Mouse (Mus musculus): ENCODE measurements around the gene Zfp429.
"Not testable (repeated sequence)": the region's sequence is repeated elsewhere in the genome, so short reads cannot be mapped to it uniquely, and the experiment has no call there.

The Zfp429 gene

GRCm38 (mm10) chr13:67399183-67399903, at the start of gene Zfp429:
Gene Zfp429 (minus strand): TSS chr13:67399819.
- DNase-seq (ENCODE audit: low read depth, low spot score) = peak; percentile 40

DNA sequence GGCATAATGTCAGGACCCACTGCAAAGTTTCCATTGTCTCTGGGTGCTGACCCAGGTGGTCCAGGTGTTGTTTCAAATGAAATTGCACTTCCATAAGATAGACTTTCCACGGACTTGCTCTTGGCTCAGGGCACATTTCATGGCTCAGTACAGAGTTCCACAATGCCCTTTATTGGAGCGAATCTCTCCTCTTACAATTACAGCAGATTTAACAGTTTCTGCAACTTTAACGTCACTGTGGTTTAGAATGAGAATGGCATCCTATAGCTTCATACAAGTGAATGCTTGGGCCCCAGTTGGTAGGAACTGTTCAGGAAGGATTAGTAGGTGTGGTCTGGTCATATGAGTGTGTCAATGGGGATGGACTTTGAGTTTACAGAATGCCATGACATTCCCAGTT, 37.5 kb upstream of the Zfp429 start:
- not testable (repeated sequence) for DNase-seq (ENCODE audit: low read depth, low spot score)

DNA sequence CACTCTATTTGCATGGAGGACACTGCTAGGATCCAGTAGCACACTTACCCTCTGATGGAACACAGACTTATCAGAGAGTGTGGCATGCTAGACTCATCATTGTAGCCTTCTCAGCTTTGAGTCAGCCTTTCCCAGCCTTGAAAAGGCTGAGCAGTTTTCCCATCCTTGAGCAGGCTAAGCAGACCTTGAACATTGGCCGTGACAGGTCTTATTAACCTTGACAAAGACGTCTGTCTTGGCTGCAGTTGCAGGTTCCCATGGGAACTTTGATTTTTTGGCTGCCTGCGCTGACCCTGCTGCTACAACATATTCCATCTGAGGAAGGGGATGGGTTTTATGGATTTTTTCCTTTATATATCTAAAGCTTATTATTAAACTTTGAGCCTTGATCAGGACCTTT, 28.5 kb upstream of the Zfp429 start:
- DNase-seq (ENCODE audit: low read depth, low spot score) = peak; percentile 31

GRCm38 (mm10) chr13:67425699-67426098, 26.1 kb upstream of the Zfp429 start:
- peak; percentile 51 for DNase-seq (ENCODE audit: low read depth, low spot score)

DNA sequence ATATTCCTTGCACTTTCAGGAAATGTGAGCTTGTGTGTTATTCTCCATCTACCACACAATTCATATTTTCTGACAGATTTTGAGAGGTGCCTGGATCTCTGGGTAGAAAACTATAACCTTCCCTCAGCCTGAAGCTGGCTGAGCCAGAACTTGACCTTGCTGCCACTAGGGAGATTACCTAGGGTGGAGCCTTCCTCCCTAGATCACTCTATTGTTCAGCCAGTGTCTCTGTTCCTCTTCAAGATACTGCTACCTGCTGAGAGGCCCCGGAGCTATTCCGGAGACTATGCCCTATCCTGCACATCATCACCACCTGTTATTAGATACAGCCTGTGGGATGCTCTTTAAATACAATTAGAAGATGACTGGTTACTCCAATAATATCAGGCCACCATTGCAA, 22.9 kb upstream of the Zfp429 start:
- peak; percentile 57 for DNase-seq (ENCODE audit: low read depth, low spot score)

DNA sequence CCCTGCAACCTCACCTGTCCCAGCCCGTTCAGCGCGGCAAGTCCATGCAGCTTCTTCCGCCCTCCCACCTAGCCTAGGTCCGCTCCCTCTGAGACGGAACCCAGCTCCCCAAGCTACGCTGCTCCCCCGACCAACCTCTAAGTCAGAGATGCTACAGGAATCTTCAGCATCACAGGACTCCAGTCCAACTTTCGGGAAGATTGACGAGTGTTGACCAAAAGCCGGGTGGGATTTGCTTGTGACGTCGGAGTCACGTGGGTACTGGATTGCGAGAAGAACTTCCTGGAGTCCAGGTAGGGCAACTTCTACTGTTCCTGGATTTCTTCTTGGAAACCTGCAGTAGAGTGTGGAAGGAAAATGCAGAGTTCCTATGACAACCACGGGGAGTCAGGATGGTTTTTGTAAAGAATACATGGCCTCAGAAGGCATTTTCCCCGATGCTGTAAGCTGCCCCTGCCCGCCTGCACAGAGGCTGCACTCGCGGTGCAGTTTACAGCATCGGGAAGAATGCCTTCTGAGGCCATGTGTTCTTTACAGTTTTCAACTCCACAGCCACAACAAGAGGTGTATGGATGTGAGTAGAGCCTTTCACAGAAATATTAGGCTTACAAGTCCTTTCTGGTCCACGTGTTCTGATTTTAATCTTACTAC, 21.7 kb upstream of the Zfp429 start, which contains the start of gene Zfp459:
TSS of gene Zfp459 (minus strand) at position 212 of the 651 bp plus-strand sequence.
- peak; percentile 85 for DNase-seq (ENCODE audit: low read depth, low spot score)

- no peak for DNase-seq (ENCODE audit: low read depth, low spot score)
Measured at GRCm38 (mm10) chr13:67420558-67421206, 21.1 kb upstream of the Zfp429 start.

DNA sequence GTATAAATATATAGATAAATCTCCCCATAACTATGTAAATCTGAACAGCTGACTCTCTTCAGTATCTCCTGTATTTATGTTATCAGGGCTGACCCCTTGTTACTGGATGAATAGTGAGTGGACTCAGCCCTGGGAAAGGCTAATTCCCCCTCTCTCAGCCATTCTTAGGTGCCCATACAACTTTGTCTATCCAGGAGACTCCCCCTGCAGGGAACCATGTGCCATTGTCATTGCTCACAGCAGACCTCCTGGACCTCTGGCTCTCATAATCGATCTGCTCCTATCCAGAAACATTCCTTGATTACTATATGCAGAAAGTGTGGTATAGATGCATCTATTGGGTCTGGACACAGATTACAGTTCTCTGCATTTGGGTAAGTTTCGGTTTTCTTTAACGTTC, 17.2 kb upstream of the Zfp429 start:
- peak; percentile 69 for DNase-seq (ENCODE audit: low read depth, low spot score)

- peak; percentile 93 for DNase-seq (ENCODE audit: low read depth, low spot score)
Measured at GRCm38 (mm10) chr13:67415759-67416158, 16.1 kb upstream of the Zfp429 start.

- not testable (repeated sequence) for DNase-seq (ENCODE audit: low read depth, low spot score)
Measured at GRCm38 (mm10) chr13:67413634-67414033, 14.0 kb upstream of the Zfp429 start.

DNA sequence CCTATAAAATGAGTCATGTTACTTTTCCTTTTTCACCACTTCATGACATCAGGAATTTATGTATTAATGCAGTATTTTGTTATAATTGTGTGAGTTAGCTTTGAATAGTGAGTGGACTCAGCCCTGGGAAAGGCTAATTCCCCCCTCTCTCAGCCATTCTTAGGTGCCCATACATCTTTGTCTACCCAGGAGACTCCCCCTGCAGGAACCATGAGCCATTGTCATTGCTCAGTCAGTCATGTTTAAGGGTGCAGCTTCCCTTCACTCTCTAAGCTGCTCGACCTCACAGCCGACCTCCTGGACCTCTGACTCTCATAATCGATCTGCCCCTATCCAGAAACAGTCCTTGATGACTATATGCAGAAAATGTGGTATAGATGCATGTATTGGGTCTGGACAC, 23.4 kb downstream of the Zfp429 start:
- not testable (repeated sequence) for DNase-seq (ENCODE audit: low read depth, low spot score)

DNA sequence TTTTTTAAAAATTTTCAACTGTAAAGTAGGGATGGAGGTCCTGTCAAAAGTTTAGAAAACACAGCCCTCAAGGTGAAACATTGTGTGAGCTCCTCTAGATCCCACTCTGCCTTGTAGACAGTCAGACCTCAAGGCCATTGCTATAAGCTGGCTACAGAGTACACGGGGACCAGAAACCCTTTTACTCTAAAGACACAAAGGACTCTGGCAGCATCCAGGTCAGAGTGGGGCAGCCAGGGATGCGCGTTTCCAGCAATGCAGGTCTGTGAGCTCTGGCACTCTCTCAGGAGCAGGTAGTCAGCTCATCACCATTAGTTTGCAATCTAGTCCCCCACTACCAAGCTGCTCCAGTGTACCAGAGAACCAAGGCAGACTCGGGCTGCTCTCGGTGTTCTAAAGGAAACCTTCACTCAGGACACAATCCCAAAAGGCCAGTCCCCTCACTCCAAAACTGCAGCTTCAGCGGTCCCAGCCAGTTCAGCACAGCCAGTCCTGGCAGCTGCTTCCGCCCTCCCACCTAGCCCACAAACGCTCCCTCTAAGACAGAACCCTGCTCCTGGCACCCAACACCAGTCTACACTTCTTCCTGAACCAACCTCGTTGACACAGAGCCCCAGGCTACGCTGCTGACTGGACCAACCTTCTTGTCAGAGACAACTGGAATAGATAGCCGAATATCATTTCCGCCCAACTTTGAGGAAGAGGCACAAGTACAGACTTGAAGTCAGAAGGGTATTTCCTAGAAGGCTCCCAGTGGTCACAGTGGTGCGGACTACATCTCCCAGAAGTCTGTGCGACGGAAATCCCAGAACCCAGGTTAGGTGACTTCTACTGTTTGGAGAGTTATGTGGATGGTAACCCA, 24.3 kb downstream of the Zfp429 start, which contains the start of the genes Gm28041 and Zfp456:
TSS of gene Gm28041 (minus strand) at position 684 of the 862 bp plus-strand sequence.
TSS of gene Zfp456 (minus strand) at position 761 of the 862 bp plus-strand sequence.
- DNase-seq (ENCODE audit: low read depth, low spot score) = peak; percentile 66

DNA sequence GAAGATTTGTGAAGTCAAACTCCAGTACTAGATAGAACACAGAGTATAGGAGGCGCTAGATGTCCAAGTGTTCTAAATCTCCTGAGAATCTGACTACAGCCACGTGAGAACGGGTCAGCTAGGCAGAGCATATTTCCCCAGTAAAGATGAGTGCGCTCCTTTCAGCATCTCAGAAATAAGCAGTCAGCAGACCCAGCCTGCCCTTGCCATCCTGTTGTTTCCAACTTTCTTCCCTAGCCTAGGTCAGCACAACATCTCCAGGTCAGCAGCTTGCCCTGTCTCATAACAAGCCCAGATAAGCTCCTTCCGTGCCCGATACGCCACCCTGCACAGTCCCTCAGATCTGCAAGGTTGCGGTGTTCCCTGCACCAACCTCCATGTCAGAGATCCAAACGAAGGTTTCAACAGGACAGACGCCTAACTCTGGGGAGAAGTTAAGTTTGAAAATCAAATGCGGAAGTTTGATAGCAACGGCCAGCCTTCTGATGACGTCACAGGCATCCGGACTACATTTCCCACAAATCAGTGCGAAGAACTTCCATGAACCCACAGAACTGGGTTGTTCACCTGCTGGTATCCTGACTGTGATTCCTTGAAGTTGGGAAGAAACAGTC, 39.4 kb downstream of the Zfp429 start, which contains the start of the genes Gm28044 and Zfp953:
TSS of gene Gm28044 (minus strand) at position 406 of the 614 bp plus-strand sequence.
TSS of gene Zfp953 (minus strand) at position 475 of the 614 bp plus-strand sequence.
- DNase-seq (ENCODE audit: low read depth, low spot score) = peak; percentile 85

DNA sequence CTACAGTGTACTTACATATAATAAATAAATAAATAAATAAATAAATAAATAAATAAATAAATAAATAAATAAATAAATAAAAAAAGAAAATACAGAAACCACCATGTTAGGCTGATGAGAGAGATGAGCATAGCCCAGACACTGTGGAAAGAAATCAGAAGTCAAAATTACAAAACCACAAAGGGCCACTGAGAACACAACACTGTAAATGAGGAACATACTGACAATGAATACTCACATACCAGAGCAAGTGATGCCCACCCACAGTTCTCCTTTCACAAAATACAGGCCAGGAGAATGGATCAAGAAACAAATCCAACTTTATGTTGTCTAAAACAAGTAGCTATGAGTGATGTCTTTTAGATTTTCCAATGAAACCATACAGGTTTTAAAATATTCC, 47.8 kb downstream of the Zfp429 start:
- no peak for DNase-seq (ENCODE audit: low read depth, low spot score)

DNA sequence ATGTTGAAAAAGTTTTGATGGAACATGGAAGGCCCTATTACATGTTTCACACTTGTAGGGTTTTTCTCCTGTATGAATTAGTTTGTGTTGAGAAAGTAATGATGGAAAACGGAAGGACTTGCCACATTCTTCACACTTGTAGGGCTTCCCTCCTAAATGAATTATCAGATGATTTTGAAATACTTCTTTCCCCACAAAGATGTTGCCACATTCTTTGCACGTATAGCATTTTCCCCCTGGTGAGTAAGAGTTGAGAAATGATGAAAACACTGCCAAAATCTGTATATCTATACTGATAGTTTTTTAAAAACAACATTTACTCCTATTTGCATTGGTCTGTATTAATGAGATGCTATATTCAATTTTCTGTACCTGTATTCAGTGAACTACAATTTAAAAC, 56.2 kb downstream of the Zfp429 start:
- DNase-seq (ENCODE audit: low read depth, low spot score) = no peak

All from ES-CJ7 (cell line).